Mouse (Mus musculus) midbrain, embryonic 14.5 days (tissue): Measurements from ENCODE around the gene Zfand4. TPM values are rescaled to one million over a fixed set of nuclear protein-coding genes. Genes with fewer than 3 reads are reported as not detected.
"Not testable (repeated sequence)": the region's sequence is repeated elsewhere in the genome, so short reads cannot be mapped to it uniquely, and the experiment has no call there.

ENCODE experiments used
- ATAC-seq: fragments of 200-750 bp; cut with Nextera tagmentation; 2 replicates; pipeline ENCODE4 v1.8.0; 2017; ENCODE audit warnings: moderate number of reproducible peaks, moderate library complexity; ENCODE audit not compliant: low FRiP score, low TSS enrichment
- DNase-seq: peaks from one replicate; pipeline ENCODE4 v3.0.0-alpha.2; 2015
- H3K27ac ChIP-seq: fragments of 300-500 bp; sonication (generic); replicated peaks from 2 replicates; pipeline ENCODE4 v1.5.1; 2014; ENCODE audit warnings: mild to moderate bottlenecking, low read depth, low read length, moderate library complexity
- H3K27me3 ChIP-seq: fragments of 300-500 bp; sonication (generic); 2 replicates; pipeline ENCODE4 v1.6.1; 2014; ENCODE audit warnings: low read length, control low read depth, mixed read lengths; ENCODE audit not compliant: control insufficient read depth, insufficient read depth
- H3K36me3 ChIP-seq: fragments of 300-500 bp; sonication (generic); 2 replicates; pipeline ENCODE4 v1.6.1; 2014; ENCODE audit warnings: low read length, control low read depth; ENCODE audit not compliant: control insufficient read depth, insufficient read depth
- H3K4me1 ChIP-seq: fragments of 300-500 bp; sonication (generic); 2 replicates; pipeline ENCODE4 v1.6.1; 2014; ENCODE audit warnings: mild to moderate bottlenecking, antibody characterized with exemption, low read length, control low read depth; ENCODE audit not compliant: control insufficient read depth, insufficient read depth
- H3K4me2 ChIP-seq: fragments of 300-500 bp; sonication (generic); 2 replicates; pipeline ENCODE4 v1.6.1; 2014; ENCODE audit warnings: mild to moderate bottlenecking, low read length, moderate library complexity
- H3K4me3 ChIP-seq: fragments of 300-500 bp; sonication (generic); replicated peaks from 2 replicates; pipeline ENCODE4 v1.5.1; 2014; ENCODE audit warnings: low read depth, low read length
- H3K9ac ChIP-seq: fragments of 300-500 bp; sonication (generic); replicated peaks from 2 replicates; pipeline ENCODE4 v1.6.1; 2014; ENCODE audit warnings: mild to moderate bottlenecking, low read length, moderate library complexity
- H3K9me3 ChIP-seq: fragments of 300-500 bp; sonication (generic); 2 replicates; pipeline ENCODE4 v1.6.1; 2016; ENCODE audit warnings: low read length, control low read depth, mixed read lengths; ENCODE audit not compliant: control insufficient read depth
- WGBS: fragments of 180-500 bp; shearing (Covaris S2); extraction: QIAGEN DNeasy Blood & Tissue Kit; methylation state at CpG from one replicate; pipeline ENCODE4 v1.1.7; 2014; 5-methylcytosine and 5-hydroxymethylcytosine counted together
- polyA plus RNA-seq: library from polyadenylated mRNA; unstranded; fragments of >200 nt; fragmentation: Nextera tagmentation; extraction: Ambion mirVana; gene quantifications from 2 replicates; pipeline ENCODE4 v1.2.1, GENCODE M21; 2014

Zfand4 gene
- 9.0 and 12.4 TPM in 2 replicates for polyA plus RNA-seq

DNA sequence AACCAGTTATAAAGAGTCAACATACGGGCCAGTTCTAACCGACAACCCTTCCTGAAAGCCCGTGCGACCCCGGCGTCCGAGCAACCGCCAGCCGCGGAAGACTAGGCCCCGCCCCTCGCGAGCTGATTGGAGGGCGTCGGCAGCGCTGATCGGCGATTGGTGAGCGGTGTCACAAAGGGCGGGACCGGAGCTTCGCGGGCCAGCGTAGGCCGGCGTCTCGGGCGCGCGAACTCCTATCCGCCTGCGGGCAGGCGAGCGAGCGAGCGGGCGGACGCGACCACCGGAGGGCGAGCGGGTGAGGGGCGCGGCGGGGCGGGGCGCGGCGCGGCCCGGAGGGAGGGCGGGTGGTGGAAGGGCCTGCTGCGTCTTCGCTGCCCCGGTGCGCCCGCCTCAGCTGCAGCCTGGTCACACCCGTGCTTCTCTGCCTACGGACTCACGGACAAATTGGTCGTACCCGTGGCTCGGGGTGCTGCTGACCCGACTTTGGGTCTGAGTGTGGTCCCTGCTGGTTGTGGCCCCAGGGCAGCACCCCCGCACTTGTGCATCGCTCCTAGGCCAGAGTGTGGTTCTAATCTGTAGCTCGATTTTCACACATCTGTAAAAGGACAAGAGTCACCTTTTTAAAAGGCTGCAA is at the start of gene Zfand4:
TSS of gene Zfand4 (plus strand) at position 205 of the 634 bp plus-strand sequence.
- H3K4me3 ChIP-seq = peak within 1 kb of the TSS; percentile 52
- ATAC-seq (peak; percentile 93), DNase-seq (peak; percentile 96)
- H3K9me3 ChIP-seq = no peaks in the 10 kb centered on the region
- WGBS = under 1% methylated on average over 67 of the region's 67 CpGs
- H3K4me2 ChIP-seq = peak within 1 kb of the TSS; percentile 61
- H3K9ac ChIP-seq = peak within 1 kb of the TSS; percentile 63
- no peaks in the 10 kb centered on the region for H3K27me3 ChIP-seq
- peak within 1 kb of the TSS; percentile 65 for H3K27ac ChIP-seq
- peaks cover 22% of the 10 kb centered on the region; the same call in 1 of the 2 replicates for H3K4me1 ChIP-seq
- H3K36me3 ChIP-seq = peaks cover 23% of the 10 kb centered on the region

DNA sequence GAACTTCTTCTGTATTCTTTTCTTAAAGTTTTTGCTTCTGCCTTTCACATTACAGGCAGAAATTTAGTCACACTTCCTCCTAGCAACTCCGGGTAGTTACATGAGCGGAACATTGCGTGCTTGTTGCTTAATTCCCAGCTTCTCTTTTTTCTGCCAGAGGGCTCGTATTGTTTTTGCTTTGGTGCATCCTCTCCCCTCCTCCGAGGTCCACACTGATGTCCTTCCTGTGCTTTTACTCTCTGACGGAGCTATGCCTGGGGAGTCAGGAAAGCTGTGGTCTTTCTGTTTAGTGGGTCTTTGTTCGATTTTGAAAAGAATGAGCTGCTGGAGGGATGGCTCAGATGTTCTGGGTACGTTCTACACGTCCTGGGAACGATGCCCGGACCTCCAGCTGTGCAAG is 36.3 kb upstream of the Zfand4 start:
- Histone ChIP-seq H3K9me3 (no peaks in the 10 kb centered on the region), H3K27ac (no peak overlapping the region), H3K36me3 (peaks cover 82% of the 10 kb centered on the region), H3K27me3 (no peaks in the 10 kb centered on the region), H3K9ac (no peak overlapping the region), H3K4me3 (no peak overlapping the region), H3K4me2 (no peak overlapping the region), H3K4me1 (no peaks in the 10 kb centered on the region)
- DNase-seq = no peak
- WGBS = 77% methylated on average over 11 of the region's 11 CpGs
- no peak for ATAC-seq

DNA sequence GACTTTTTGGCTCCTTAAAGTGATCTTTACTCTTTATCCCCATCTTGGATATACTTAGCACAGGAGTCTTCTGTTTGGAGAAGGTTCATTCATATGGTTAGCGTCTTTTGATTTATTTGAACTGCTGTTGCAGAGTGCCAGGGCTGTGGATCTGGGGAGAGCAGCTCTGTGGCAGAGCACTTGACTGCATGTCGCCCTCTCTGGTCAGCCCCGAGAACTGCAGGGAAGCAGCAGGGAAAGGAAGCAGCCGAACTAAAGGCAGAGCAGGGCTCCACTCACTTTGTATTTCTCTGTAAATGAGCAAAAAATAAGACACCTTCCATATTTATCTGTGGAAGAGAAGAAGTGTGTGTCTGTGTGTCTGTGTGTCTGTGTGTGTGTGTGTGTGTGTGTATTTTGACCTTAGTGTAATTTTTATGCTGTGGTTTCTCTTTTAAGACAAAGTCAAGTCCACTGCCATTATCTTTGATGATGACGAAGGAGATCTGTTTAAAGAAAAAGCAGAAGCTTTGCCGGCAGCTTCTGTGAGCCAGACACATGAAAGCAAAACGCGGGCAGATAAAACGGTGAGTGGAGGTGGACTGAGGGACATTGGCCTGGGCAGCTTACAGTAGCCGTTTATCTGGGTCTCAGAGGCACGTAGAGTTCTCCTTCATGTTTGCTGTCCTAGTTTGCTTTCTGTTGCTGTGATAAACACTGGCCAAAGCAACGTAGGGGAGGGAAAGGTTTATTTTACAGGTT is 35.1 kb upstream of the Zfand4 start:
- H3K4me1 ChIP-seq = no peaks in the 10 kb centered on the region
- 65% methylated on average over 12 of the region's 12 CpGs for WGBS
- H3K36me3 ChIP-seq = peaks cover 83% of the 10 kb centered on the region
- H3K27ac ChIP-seq = no peak overlapping the region
- no peaks in the 10 kb centered on the region for H3K9me3 ChIP-seq
- H3K9ac ChIP-seq = no peak overlapping the region
- peak; percentile 85 for DNase-seq
- H3K4me2 ChIP-seq = no peak overlapping the region
- no peak for ATAC-seq
- no peak overlapping the region for H3K4me3 ChIP-seq
- no peaks in the 10 kb centered on the region for H3K27me3 ChIP-seq

DNA sequence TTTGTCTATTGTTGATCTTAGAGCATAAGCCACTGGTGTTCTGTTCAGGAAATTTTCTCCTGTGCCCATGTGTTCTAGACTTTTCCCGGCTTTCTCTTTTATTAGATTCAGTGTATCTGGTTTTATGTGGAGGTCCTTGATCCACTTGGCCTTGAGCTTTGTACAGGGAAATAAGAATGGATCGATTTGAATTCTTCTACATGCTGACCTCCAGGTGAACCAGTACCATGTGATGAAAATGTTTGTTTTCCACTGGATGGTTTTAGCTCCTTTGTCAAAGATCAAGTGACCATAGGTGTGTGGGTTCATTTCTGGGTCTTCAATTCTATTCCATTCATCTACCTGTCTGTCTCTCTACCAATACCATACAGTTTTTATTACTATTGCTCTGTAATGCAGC is 29.2 kb upstream of the Zfand4 start:
- H3K36me3 ChIP-seq = peaks cover 74% of the 10 kb centered on the region
- WGBS = 96% methylated on average over 2 of the region's 2 CpGs
- not testable (repeated sequence) for ATAC-seq

DNA sequence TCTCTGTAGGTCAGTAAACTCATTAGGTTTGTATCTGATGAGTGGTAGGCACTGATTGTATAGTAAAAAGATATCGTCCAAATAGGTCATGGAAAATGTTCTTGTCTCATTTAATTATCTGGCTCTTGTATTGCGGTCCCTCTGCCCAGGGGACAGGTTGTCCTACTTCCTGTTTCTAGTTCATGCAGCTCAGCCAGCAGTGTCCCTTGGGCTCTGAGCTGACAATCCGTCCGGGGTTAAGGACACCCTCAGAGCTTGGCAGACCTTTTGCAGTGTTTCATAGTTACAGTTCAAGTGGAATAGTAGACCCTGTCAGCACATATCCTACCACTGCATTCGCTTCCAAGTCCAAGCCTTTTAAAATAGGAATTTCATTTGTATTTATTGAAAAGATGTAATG is 28.7 kb upstream of the Zfand4 start:
- Histone ChIP-seq H3K4me2 (no peak overlapping the region), H3K4me1 (no peaks in the 10 kb centered on the region), H3K27me3 (no peaks in the 10 kb centered on the region), H3K36me3 (peaks cover 76% of the 10 kb centered on the region), H3K4me3 (no peak overlapping the region), H3K9ac (no peak overlapping the region), H3K9me3 (no peaks in the 10 kb centered on the region), H3K27ac (no peak overlapping the region)
- no peak for DNase-seq
- no peak for ATAC-seq
- WGBS = 90% methylated on average over 5 of the region's 5 CpGs

More for the DNA sequence above, 29.2 kb upstream of the Zfand4 start:
- H3K4me2 ChIP-seq, H3K4me3 ChIP-seq, H3K4me1 ChIP-seq, H3K9ac ChIP-seq, DNase-seq, H3K27me3 ChIP-seq, H3K27ac ChIP-seq, H3K9me3 ChIP-seq: not testable (repeated sequence)

DNA sequence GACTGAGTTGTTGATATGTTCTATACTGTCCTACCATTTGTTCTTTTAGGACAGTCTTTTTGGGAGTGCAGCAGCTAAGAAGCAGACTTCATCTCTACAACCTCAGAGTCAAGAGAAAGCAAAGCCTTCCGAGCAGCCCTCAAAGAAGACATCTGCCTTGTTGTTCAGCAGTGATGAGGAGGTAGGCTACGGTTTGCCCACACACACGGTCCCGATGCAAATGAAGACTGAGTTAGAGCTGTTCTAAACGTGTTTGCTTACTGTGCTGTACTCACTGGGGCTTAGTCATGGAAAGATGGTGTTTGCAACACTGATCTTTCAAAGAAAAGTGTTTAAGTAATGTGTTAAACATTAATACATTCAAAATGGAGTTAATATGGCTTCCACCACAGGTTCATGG is 25.9 kb upstream of the Zfand4 start:
- H3K4me2 ChIP-seq = no peak overlapping the region
- 90% methylated on average over 5 of the region's 5 CpGs for WGBS
- no peaks in the 10 kb centered on the region for H3K4me1 ChIP-seq
- ATAC-seq (no peak), DNase-seq (no peak)
- H3K27ac ChIP-seq = no peak overlapping the region
- H3K4me3 ChIP-seq = no peak overlapping the region
- no peaks in the 10 kb centered on the region for H3K9me3 ChIP-seq
- no peak overlapping the region for H3K9ac ChIP-seq
- H3K36me3 ChIP-seq = peaks cover 72% of the 10 kb centered on the region
- H3K27me3 ChIP-seq = no peaks in the 10 kb centered on the region

DNA sequence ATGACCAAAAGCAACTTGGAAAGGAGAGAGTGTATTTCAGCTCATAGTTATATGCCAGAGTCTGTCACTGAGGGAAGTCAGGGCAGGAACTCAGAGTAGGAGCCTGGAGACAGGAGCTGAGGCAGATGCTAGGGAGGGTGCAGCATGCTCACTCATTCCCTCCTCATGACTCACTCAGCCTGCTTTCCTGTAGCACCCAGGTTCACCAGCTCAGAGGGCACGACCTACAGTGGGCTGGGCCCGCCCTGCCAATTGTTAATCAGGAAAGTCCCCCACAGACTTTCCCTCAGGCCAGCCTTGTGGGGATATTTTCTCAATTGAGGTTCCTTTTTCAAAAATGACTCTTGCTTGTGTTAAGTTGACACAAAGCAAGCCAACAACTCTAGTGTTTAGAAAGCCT is 23.7 kb upstream of the Zfand4 start:
- Histone ChIP-seq H3K9ac (no peak overlapping the region), H3K4me2 (no peak overlapping the region), H3K4me3 (no peak overlapping the region), H3K4me1 (no peaks in the 10 kb centered on the region), H3K9me3 (no peaks in the 10 kb centered on the region), H3K27ac (no peak overlapping the region), H3K27me3 (no peaks in the 10 kb centered on the region), H3K36me3 (peaks cover 75% of the 10 kb centered on the region)
- 81% methylated on average over 2 of the region's 2 CpGs for WGBS
- DNase-seq (no peak), ATAC-seq (no peak)

DNA sequence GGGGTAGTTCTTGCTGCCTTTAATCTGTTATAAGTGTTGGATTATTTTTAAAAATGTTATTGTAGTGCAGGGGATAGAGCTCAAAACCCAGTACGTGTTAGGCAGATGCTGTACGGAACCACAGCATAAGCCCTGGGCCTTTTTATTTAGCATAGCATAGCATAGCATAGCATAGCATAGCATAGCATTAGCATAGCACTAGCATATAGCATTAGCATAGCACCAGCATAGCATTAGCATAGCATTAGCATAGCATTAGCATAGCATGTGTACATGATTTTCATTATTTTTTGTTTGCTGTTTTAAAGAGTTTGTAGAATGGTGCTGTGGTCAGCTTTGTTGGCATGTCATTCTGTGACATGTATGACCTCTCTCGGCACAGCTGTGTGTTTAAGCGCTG is 4.4 kb upstream of the Zfand4 start:
- peaks cover 3% of the 10 kb centered on the region; the same call in 1 of the 2 replicates for H3K4me1 ChIP-seq
- H3K27me3 ChIP-seq = no peaks in the 10 kb centered on the region
- H3K36me3 ChIP-seq = peaks cover 63% of the 10 kb centered on the region
- no peak overlapping the region for H3K27ac ChIP-seq
- WGBS = 68% methylated on average over 4 of the region's 4 CpGs
- H3K4me2 ChIP-seq = no peak overlapping the region
- peak; percentile 8 for DNase-seq
- H3K4me3 ChIP-seq = no peak overlapping the region
- H3K9me3 ChIP-seq = no peaks in the 10 kb centered on the region
- no peak for ATAC-seq
- H3K9ac ChIP-seq = no peak overlapping the region

DNA sequence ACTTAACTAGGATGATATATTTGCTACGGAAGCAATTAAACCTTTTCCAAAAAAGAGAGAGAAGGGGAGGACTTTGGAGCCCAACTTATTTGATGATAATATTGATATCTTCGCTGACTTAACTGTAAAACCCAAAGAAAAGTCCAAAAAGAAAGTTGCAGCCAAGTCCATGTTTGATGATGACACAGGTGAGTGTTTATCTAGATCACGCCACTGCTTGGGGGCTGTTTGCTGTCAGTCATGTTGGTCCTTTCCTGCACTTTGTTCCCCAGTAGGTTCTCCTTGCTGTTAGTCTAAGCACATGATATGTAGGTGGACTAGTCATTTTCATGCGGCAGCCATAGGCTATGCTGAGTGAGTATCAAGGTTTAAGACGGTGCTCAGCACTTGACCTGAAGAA is 3.5 kb upstream of the Zfand4 start:
- Histone ChIP-seq H3K9me3 (no peaks in the 10 kb centered on the region), H3K4me1 (peaks cover 8% of the 10 kb centered on the region; the same call in 1 of the 2 replicates), H3K36me3 (peaks cover 54% of the 10 kb centered on the region), H3K27me3 (no peaks in the 10 kb centered on the region), H3K4me3 (no peak overlapping the region), H3K4me2 (no peak overlapping the region), H3K9ac (no peak overlapping the region), H3K27ac (no peak overlapping the region)
- ATAC-seq (no peak), DNase-seq (no peak)
- 96% methylated on average over 5 of the region's 5 CpGs for WGBS
